Mouse (Mus musculus): ENCODE data around the gene Minos1. TPM values are rescaled to one million over a fixed set of nuclear protein-coding genes. Genes with fewer than 3 reads are reported as not detected.

The Minos1 gene
- polyA plus RNA-seq (2015; fragmentation: Nextera tagmentation; extraction: Ambion mirVana), result 490 and 587 TPM in 2 replicates

GRCm38 (mm10) chr4:139130701-139131549 lies at the start of gene Minos1:
Gene Minos1 (minus strand): TSS chr4:139131113.

GRCm38 (mm10) chr4:139092356-139093195 lies 38.3 kb downstream of the Minos1 start, which contains the start of gene Nbl1:
Gene Nbl1 (minus strand): TSS chr4:139092993.

GRCm38 (mm10) chr4:139075041-139075711 lies 55.7 kb downstream of the Minos1 start, which contains the start of gene Htr6:
Gene Htr6 (minus strand): TSS chr4:139075570.

Other genes with a start within 250 kb of the Minos1 start
- gene Otud3, start 217.2 kb downstream of the Minos1 start, polyA plus RNA-seq (2015; fragmentation: Nextera tagmentation; extraction: Ambion mirVana), result 4.1 and 4.2 TPM in 2 replicates
- not detected in 2 replicates for gene Rnf186, start 164.0 kb downstream of the Minos1 start, polyA plus RNA-seq (2015; fragmentation: Nextera tagmentation; extraction: Ambion mirVana)
- 1.5 TPM in 2 replicates for gene Tmco4, start 158.2 kb downstream of the Minos1 start, polyA plus RNA-seq (2015; fragmentation: Nextera tagmentation; extraction: Ambion mirVana)
- gene Htr6, start 55.5 kb downstream of the Minos1 start, polyA plus RNA-seq (2015; fragmentation: Nextera tagmentation; extraction: Ambion mirVana), result 1.3 and 1.8 TPM in 2 replicates
- 74.7 and 98.3 TPM in 2 replicates for gene Nbl1, start 38.1 kb downstream of the Minos1 start, polyA plus RNA-seq (2015; fragmentation: Nextera tagmentation; extraction: Ambion mirVana)
- gene Capzb, start 61.8 kb upstream of the Minos1 start, polyA plus RNA-seq (2015; fragmentation: Nextera tagmentation; extraction: Ambion mirVana), result 298 and 301 TPM in 2 replicates
- gene Pqlc2, start 179.6 kb upstream of the Minos1 start, polyA plus RNA-seq (2015; fragmentation: Nextera tagmentation; extraction: Ambion mirVana), result 16.0 and 17.9 TPM in 2 replicates
- 72.8 and 74.2 TPM in 2 replicates for gene Akr7a5, start 179.6 kb upstream of the Minos1 start, polyA plus RNA-seq (2015; fragmentation: Nextera tagmentation; extraction: Ambion mirVana)
- gene Mrto4, start 221.5 kb upstream of the Minos1 start, polyA plus RNA-seq (2015; fragmentation: Nextera tagmentation; extraction: Ambion mirVana), result 68.1 and 73.3 TPM in 2 replicates
- gene Emc1, start 221.5 kb upstream of the Minos1 start, polyA plus RNA-seq (2015; fragmentation: Nextera tagmentation; extraction: Ambion mirVana), result 38.8 and 44.1 TPM in 2 replicates
- 68.8 and 82.2 TPM in 2 replicates for gene Ubr4, start 221.5 kb upstream of the Minos1 start, polyA plus RNA-seq (2015; fragmentation: Nextera tagmentation; extraction: Ambion mirVana)

Data from neural tube, postnatal 0 days (tissue).